Mouse (Mus musculus): ENCODE results near the gene Zfyve28.

GRCm38 (mm10) chr5:34168950-34169891, 119.0 kb downstream of the Zfyve28 start, which contains the start of the genes Poln and Haus3:
- TF ChIP-seq CTCF (IDR thresholded peaks at IDR 0.05; ENCODE audit: insufficient read depth, low read length) (no peak), POLR2A (IDR thresholded peaks at IDR 0.05; ENCODE audit: borderline replicate concordance, extremely low read depth, low read depth, low read length) (peak; percentile 85; the same call in 1 of the 2 replicates)

All from lung, adult 2 months (tissue).